Mouse (Mus musculus) heart, embryonic 12.5 days (tissue): ENCODE measurements around the gene Mroh2a. TPM values are rescaled to one million over a fixed set of nuclear protein-coding genes. Genes with fewer than 3 reads are reported as not detected.

Source experiments
- ATAC-seq: fragments of 200-750 bp; cut with Nextera tagmentation; 2 replicates; pipeline ENCODE4 v1.8.0; 2017; ENCODE audit warnings: moderate TSS enrichment, moderate library complexity; ENCODE audit not compliant: insufficient number of reproducible peaks, low FRiP score
- H3K27ac ChIP-seq: fragments of 300-500 bp; sonication (generic); 2 replicates; pipeline ENCODE4 v1.5.1; 2016; ENCODE audit warnings: mild to moderate bottlenecking, moderate library complexity; ENCODE audit not compliant: poor library complexity, severe bottlenecking
- H3K27me3 ChIP-seq: fragments of 300-500 bp; sonication (generic); replicated peaks from 2 replicates; pipeline ENCODE4 v1.6.1; 2016; ENCODE audit warnings: mild to moderate bottlenecking, moderate library complexity
- H3K36me3 ChIP-seq: fragments of 300-500 bp; sonication (generic); 2 replicates; pipeline ENCODE4 v1.6.1; 2016; ENCODE audit warnings: mild to moderate bottlenecking, moderate library complexity
- H3K4me1 ChIP-seq: fragments of 300-500 bp; sonication (generic); replicated peaks from 2 replicates; pipeline ENCODE4 v1.6.1; 2016; ENCODE audit warnings: mild to moderate bottlenecking
- H3K4me2 ChIP-seq: fragments of 300-500 bp; sonication (generic); 2 replicates; pipeline ENCODE4 v1.6.1; 2016; ENCODE audit warnings: mild to moderate bottlenecking, moderate library complexity
- H3K4me3 ChIP-seq: fragments of 300-500 bp; sonication (generic); 2 replicates; pipeline ENCODE4 v1.5.1; 2016; ENCODE audit warnings: mild to moderate bottlenecking
- H3K9ac ChIP-seq: fragments of 300-500 bp; sonication (generic); 2 replicates; pipeline ENCODE4 v1.6.1; 2016; ENCODE audit warnings: mild to moderate bottlenecking, moderate library complexity
- H3K9me3 ChIP-seq: fragments of 300-500 bp; sonication (generic); replicated peaks from 2 replicates; pipeline ENCODE4 v1.6.1; 2016; ENCODE audit warnings: mild to moderate bottlenecking, moderate library complexity
- WGBS: fragments of 180-500 bp; shearing (Covaris S2); methylation state at CpG from one replicate; pipeline ENCODE4 v1.1.7; 2016; 5-methylcytosine and 5-hydroxymethylcytosine counted together
- polyA plus RNA-seq: library from polyadenylated mRNA; unstranded; fragments of >200 nt; fragmentation: Nextera tagmentation; extraction: Ambion mirVana; gene quantifications from 2 replicates; pipeline ENCODE4 v1.2.1, GENCODE M21; 2016

Mroh2a gene
- polyA plus RNA-seq, 1 experiment from 2014 or later, result 0.56 TPM

- Histone ChIP-seq H3K9me3 (peaks cover 74% of the 10 kb centered on the region), H3K9ac (no peak overlapping the region), H3K4me2 (no peak overlapping the region), H3K27ac (no peak overlapping the region), H3K4me1 (no peaks in the 10 kb centered on the region), H3K27me3 (no peaks in the 10 kb centered on the region), H3K4me3 (no peak overlapping the region), H3K36me3 (no peaks in the 10 kb centered on the region)
- ATAC-seq, result no peak
- WGBS, result 70% methylated on average over 2 of the region's 2 CpGs
Measured at GRCm38 (mm10) chr1:88299529-88299945, 72.8 kb downstream of the Mroh2a start.

GRCm38 (mm10) chr1:88300301-88301050 lies 73.7 kb downstream of the Mroh2a start:
- H3K9ac ChIP-seq, result no peak overlapping the region
- 34% methylated on average over 5 of the region's 5 CpGs for WGBS
- no peak overlapping the region for H3K27ac ChIP-seq
- H3K27me3 ChIP-seq, result no peaks in the 10 kb centered on the region
- H3K9me3 ChIP-seq, result peaks cover 80% of the 10 kb centered on the region
- H3K4me2 ChIP-seq, result no peak overlapping the region
- H3K4me3 ChIP-seq, result no peak overlapping the region
- H3K36me3 ChIP-seq, result no peaks in the 10 kb centered on the region
- no peak for ATAC-seq
- no peaks in the 10 kb centered on the region for H3K4me1 ChIP-seq

GRCm38 (mm10) chr1:88301121-88302014 lies 74.6 kb downstream of the Mroh2a start:
- Histone ChIP-seq H3K4me2 (no peak overlapping the region), H3K9me3 (peaks cover 78% of the 10 kb centered on the region), H3K27ac (no peak overlapping the region), H3K9ac (no peak overlapping the region), H3K36me3 (no peaks in the 10 kb centered on the region), H3K27me3 (no peaks in the 10 kb centered on the region), H3K4me1 (no peaks in the 10 kb centered on the region), H3K4me3 (no peak overlapping the region)
- WGBS, result 61% methylated on average over 9 of the region's 9 CpGs
- ATAC-seq, result no peak

GRCm38 (mm10) chr1:88302057-88302740 lies 75.4 kb downstream of the Mroh2a start:
- 0 out of 2 replicates have a peak, but pooled peaks have one; percentile 10 for ATAC-seq
- Histone ChIP-seq H3K4me2 (no peak overlapping the region), H3K27ac (no peak overlapping the region), H3K36me3 (no peaks in the 10 kb centered on the region), H3K9ac (no peak overlapping the region), H3K9me3 (peaks cover 79% of the 10 kb centered on the region), H3K4me1 (no peaks in the 10 kb centered on the region), H3K4me3 (no peak overlapping the region), H3K27me3 (no peaks in the 10 kb centered on the region)
- 60% methylated on average over 14 of the region's 14 CpGs for WGBS

GRCm38 (mm10) chr1:88303762-88304161 lies 77.0 kb downstream of the Mroh2a start:
- Histone ChIP-seq H3K4me1 (no peaks in the 10 kb centered on the region), H3K4me3 (no peak overlapping the region), H3K27me3 (no peaks in the 10 kb centered on the region), H3K9me3 (peaks cover 83% of the 10 kb centered on the region), H3K27ac (no peak overlapping the region), H3K4me2 (no peak overlapping the region), H3K9ac (no peak overlapping the region), H3K36me3 (no peaks in the 10 kb centered on the region)
- no peak for ATAC-seq
- WGBS, result 57% methylated on average over 6 of the region's 6 CpGs

GRCm38 (mm10) chr1:88304261-88304985 lies 77.6 kb downstream of the Mroh2a start:
- H3K27ac ChIP-seq, result no peak overlapping the region
- WGBS, result 56% methylated on average over 8 of the region's 8 CpGs
- H3K9me3 ChIP-seq, result peaks cover 83% of the 10 kb centered on the region
- no peak overlapping the region for H3K4me3 ChIP-seq
- no peak for ATAC-seq
- H3K4me1 ChIP-seq, result no peaks in the 10 kb centered on the region
- no peak overlapping the region for H3K9ac ChIP-seq
- H3K36me3 ChIP-seq, result no peaks in the 10 kb centered on the region
- H3K27me3 ChIP-seq, result no peaks in the 10 kb centered on the region
- H3K4me2 ChIP-seq, result no peak overlapping the region

- H3K4me2 ChIP-seq, result no peak overlapping the region
- WGBS, result 40% methylated on average over 6 of the region's 6 CpGs
- H3K9ac ChIP-seq, result no peak overlapping the region
- H3K36me3 ChIP-seq, result no peaks in the 10 kb centered on the region
- ATAC-seq, result no peak
- H3K4me1 ChIP-seq, result no peaks in the 10 kb centered on the region
- no peaks in the 10 kb centered on the region for H3K27me3 ChIP-seq
- no peak overlapping the region for H3K4me3 ChIP-seq
- no peak overlapping the region for H3K27ac ChIP-seq
- H3K9me3 ChIP-seq, result peaks cover 83% of the 10 kb centered on the region
Measured at GRCm38 (mm10) chr1:88305018-88305795, 78.4 kb downstream of the Mroh2a start.

- Histone ChIP-seq H3K36me3 (no peaks in the 10 kb centered on the region), H3K27me3 (no peaks in the 10 kb centered on the region), H3K27ac (no peak overlapping the region), H3K4me3 (no peak overlapping the region), H3K4me2 (no peak overlapping the region), H3K9ac (no peak overlapping the region), H3K9me3 (peaks cover 72% of the 10 kb centered on the region), H3K4me1 (no peaks in the 10 kb centered on the region)
- ATAC-seq, result no peak
- 58% methylated on average over 1 of the region's 1 CpGs for WGBS
Measured at GRCm38 (mm10) chr1:88306543-88306942, 79.8 kb downstream of the Mroh2a start.

GRCm38 (mm10) chr1:88307180-88307579 lies 80.4 kb downstream of the Mroh2a start:
- Histone ChIP-seq H3K27me3 (no peaks in the 10 kb centered on the region), H3K4me3 (no peak overlapping the region), H3K4me1 (no peaks in the 10 kb centered on the region), H3K9ac (no peak overlapping the region), H3K36me3 (no peaks in the 10 kb centered on the region), H3K27ac (no peak overlapping the region), H3K4me2 (no peak overlapping the region), H3K9me3 (peaks cover 66% of the 10 kb centered on the region)
- WGBS, result 59% methylated on average over 12 of the region's 12 CpGs
- no peak for ATAC-seq

GRCm38 (mm10) chr1:88309020-88309419 lies 82.2 kb downstream of the Mroh2a start:
- no peak overlapping the region for H3K9ac ChIP-seq
- H3K4me1 ChIP-seq, result no peaks in the 10 kb centered on the region
- ATAC-seq, result no peak; the same call in 1 of the 2 replicates
- WGBS, result 43% methylated on average over 2 of the region's 2 CpGs
- H3K9me3 ChIP-seq, result peaks cover 53% of the 10 kb centered on the region
- H3K27ac ChIP-seq, result no peak overlapping the region
- no peak overlapping the region for H3K4me3 ChIP-seq
- H3K36me3 ChIP-seq, result no peaks in the 10 kb centered on the region
- no peaks in the 10 kb centered on the region for H3K27me3 ChIP-seq
- H3K4me2 ChIP-seq, result no peak overlapping the region
